Mouse (Mus musculus) brain, embryonic 18.5 days (tissue): ENCODE results near the gene Rbpj.

Source experiments
- DNase-seq: peaks from one replicate; pipeline ENCODE4 v3.0.0-alpha.2; 2012; ENCODE audit warnings: low read depth, low spot score

The Rbpj gene

GRCm38 (mm10) chr5:53590875-53591682, 125.1 kb downstream of the Rbpj start:
- no peak for DNase-seq

GRCm38 (mm10) chr5:53591683-53592050, 125.7 kb downstream of the Rbpj start:
- no peak for DNase-seq

GRCm38 (mm10) chr5:53593080-53593688, 127.2 kb downstream of the Rbpj start:
- DNase-seq, result no peak

- no peak for DNase-seq
Observed at GRCm38 (mm10) chr5:53594274-53594673, 128.3 kb downstream of the Rbpj start.

GRCm38 (mm10) chr5:53598510-53598909, 132.6 kb downstream of the Rbpj start:
- no peak for DNase-seq

GRCm38 (mm10) chr5:53599116-53599515, 133.2 kb downstream of the Rbpj start:
- no peak for DNase-seq

GRCm38 (mm10) chr5:53602194-53602593, 136.2 kb downstream of the Rbpj start:
- no peak for DNase-seq

GRCm38 (mm10) chr5:53605450-53605849, 139.5 kb downstream of the Rbpj start:
- no peak for DNase-seq

- DNase-seq, result no peak
Observed at GRCm38 (mm10) chr5:53607230-53607996, 141.5 kb downstream of the Rbpj start.

GRCm38 (mm10) chr5:53618844-53619243, 152.9 kb downstream of the Rbpj start:
- no peak for DNase-seq

- no peak for DNase-seq
Observed at GRCm38 (mm10) chr5:53632026-53632425, 166.1 kb downstream of the Rbpj start.

- DNase-seq, result no peak
Observed at GRCm38 (mm10) chr5:53636795-53637194, 170.8 kb downstream of the Rbpj start.

- no peak for DNase-seq
Observed at GRCm38 (mm10) chr5:53637206-53637605, 171.3 kb downstream of the Rbpj start.

GRCm38 (mm10) chr5:53638647-53639046, 172.7 kb downstream of the Rbpj start:
- DNase-seq, result no peak

- no peak for DNase-seq
Observed at GRCm38 (mm10) chr5:53646669-53647068, 180.7 kb downstream of the Rbpj start.

- DNase-seq, result no peak
Observed at GRCm38 (mm10) chr5:53647358-53647757, 181.4 kb downstream of the Rbpj start.

GRCm38 (mm10) chr5:53656596-53656995, 190.6 kb downstream of the Rbpj start:
- DNase-seq, result no peak

GRCm38 (mm10) chr5:53657925-53658324, 192.0 kb downstream of the Rbpj start:
- DNase-seq, result no peak

- no peak for DNase-seq
Observed at GRCm38 (mm10) chr5:53661508-53661907, 195.6 kb downstream of the Rbpj start.

GRCm38 (mm10) chr5:53662413-53662812, 196.5 kb downstream of the Rbpj start:
- DNase-seq, result no peak

- DNase-seq, result no peak
Observed at GRCm38 (mm10) chr5:53663665-53664064, 197.7 kb downstream of the Rbpj start.

- no peak for DNase-seq
Observed at GRCm38 (mm10) chr5:53668021-53668420, 202.1 kb downstream of the Rbpj start.
